Mouse (Mus musculus): ENCODE data around the gene Rrm1.
"Not testable (repeated sequence)": the region's sequence is repeated elsewhere in the genome, so short reads cannot be mapped to it uniquely, and the experiment has no call there.

GRCm38 (mm10) chr7:102415272-102415671 is 26.2 kb upstream of the Rrm1 start:
- not testable (repeated sequence) for TF ChIP-seq CTCF, EP300 (IDR thresholded peaks at IDR 0.05; ENCODE audit: low read depth)
